Comparison of ENCODE assay signal across 8 mouse cellular contexts in genomic region chr2:32134039-32134438, GRCm38 (mm10). TPM values are rescaled to one million over a fixed set of nuclear protein-coding genes. Genes with fewer than 3 reads are reported as not detected.
A peak's percentile ranks its signal among the peaks of the same experiment; 100 is the strongest.
DNase-seq lines count a peak whose midpoint lies in the region; ATAC-seq lines count a peak whose summit lies in the region.

No protein-coding gene starts in this region.

- H3K27ac ChIP-seq in forebrain, embryonic 10.5 days = 0 out of 2 replicates have a peak overlapping the region, but pooled peaks have one; percentile 10
- H3K27ac ChIP-seq in forebrain, embryonic 13.5 days = no peak overlapping the region
- no peak overlapping the region for H3K27ac ChIP-seq in embryonic facial prominence, embryonic 11.5 days (replicated peaks; ENCODE audit: low read depth, low read length)

- no peaks in the 10 kb centered on the region for H3K9me3 ChIP-seq in forebrain, embryonic 10.5 days
- no peaks in the 10 kb centered on the region for H3K9me3 ChIP-seq in forebrain, embryonic 13.5 days (replicated peaks)
- no peaks in the 10 kb centered on the region for H3K9me3 ChIP-seq in embryonic facial prominence, embryonic 11.5 days (replicated peaks; ENCODE audit: control insufficient read depth, low read length)

- H3K4me3 ChIP-seq in forebrain, embryonic 10.5 days = no peak overlapping the region
- no peak overlapping the region for H3K4me3 ChIP-seq in forebrain, embryonic 13.5 days
- H3K4me3 ChIP-seq in embryonic facial prominence, embryonic 11.5 days (ENCODE audit: low read depth, low read length) = no peak overlapping the region

- peaks cover 9% of the 10 kb centered on the region; the same call in 1 of the 2 replicates for H3K27me3 ChIP-seq in forebrain, embryonic 10.5 days (ENCODE audit: poor library complexity, severe bottlenecking)
- no peaks in the 10 kb centered on the region for H3K27me3 ChIP-seq in forebrain, embryonic 13.5 days
- no peaks in the 10 kb centered on the region for H3K27me3 ChIP-seq in embryonic facial prominence, embryonic 11.5 days (ENCODE audit: control insufficient read depth, insufficient read depth, low read length)

- H3K4me1 ChIP-seq in forebrain, embryonic 10.5 days = peaks cover 39% of the 10 kb centered on the region
- peaks cover 6% of the 10 kb centered on the region; the same call in 1 of the 2 replicates for H3K4me1 ChIP-seq in forebrain, embryonic 13.5 days
- no peaks in the 10 kb centered on the region for H3K4me1 ChIP-seq in embryonic facial prominence, embryonic 11.5 days (ENCODE audit: control insufficient read depth, insufficient read depth, low read length)

- ATAC-seq in forebrain, embryonic 13.5 days = no peak
- no peak for ATAC-seq in embryonic facial prominence, embryonic 11.5 days (replicated peaks; ENCODE audit: insufficient number of reproducible peaks, low FRiP score, low TSS enrichment, low read depth)
- peak; percentile 43 for ATAC-seq in megakaryocyte progenitor cell, adult 5-6 weeks (replicated peaks; ENCODE audit: poor library complexity)

- DNase-seq in forebrain, embryonic 10.5 days (ENCODE audit: extremely low spot score, low spot score) = peak; percentile 81
- peak; percentile 81 to 88 for DNase-seq in adrenal gland, postnatal 36 days
- DNase-seq in embryonic facial prominence, embryonic 11.5 days (ENCODE audit: low spot score) = peak; percentile 92
- DNase-seq in heart, postnatal 4 days = peak; percentile 93
- DNase-seq in left cerebral cortex, adult 18-20 months (ENCODE audit: low spot score in 2 of 2) = peak; percentile 90 to 94
- peak; percentile 95 for DNase-seq in spleen, postnatal 10 days (ENCODE audit: low spot score in 2 of 2)

- H3K9ac ChIP-seq in forebrain, embryonic 13.5 days = no peak overlapping the region
- peak overlapping the region; percentile 25; the same call in 1 of the 2 replicates for H3K9ac ChIP-seq in embryonic facial prominence, embryonic 11.5 days (replicated peaks; ENCODE audit: low read length)

- H3K4me2 ChIP-seq in forebrain, embryonic 13.5 days = no peak overlapping the region
- H3K4me2 ChIP-seq in embryonic facial prominence, embryonic 11.5 days (ENCODE audit: low read depth, low read length) = no peak overlapping the region

- 9% methylated on average over 2 of the region's 2 CpGs for WGBS in forebrain, embryonic 10.5 days
- 1% methylated on average over 2 of the region's 2 CpGs for WGBS in forebrain, embryonic 13.5 days
- WGBS in embryonic facial prominence, embryonic 11.5 days = 6% methylated on average over 2 of the region's 2 CpGs

- H3K36me3 ChIP-seq in forebrain, embryonic 10.5 days (replicated peaks) = no peaks in the 10 kb centered on the region
- H3K36me3 ChIP-seq in forebrain, embryonic 13.5 days (ENCODE audit: poor library complexity, severe bottlenecking) = no peaks in the 10 kb centered on the region
- H3K36me3 ChIP-seq in embryonic facial prominence, embryonic 11.5 days (replicated peaks; ENCODE audit: control insufficient read depth, insufficient read depth, low read depth, low read length) = no peaks in the 10 kb centered on the region

RNA-seq across cellular contexts. Expression of gene Prrc2b, which starts 16.8 kb away (rescaled TPM):
- polyA plus RNA-seq in forebrain, embryonic 10.5 days (2016; fragmentation: Nextera tagmentation; extraction: Ambion mirVana) = 48.2 and 50.1 TPM in 2 replicates
- polyA plus RNA-seq in forebrain, embryonic 13.5 days (2015; fragmentation: Nextera tagmentation; extraction: Ambion mirVana) = 53.0 and 57.4 TPM in 2 replicates
- 100 to 1,000 TPM in 1 of 2 experiments, 10 to 100 TPM in 1; 99.3 to 119 TPM for total RNA-seq in adrenal gland, postnatal 36 days (2021)
- 46.2 and 48.6 TPM in 2 replicates for polyA plus RNA-seq in embryonic facial prominence, embryonic 11.5 days (2014; fragmentation: Nextera tagmentation; extraction: Ambion mirVana)
- 100 to 1,000 TPM; 138 to 145 TPM for total RNA-seq in heart, postnatal 4 days (2021)
- 100 to 1,000 TPM; 259 to 266 TPM for total RNA-seq in left cerebral cortex, adult 18-20 months (2021)
- total RNA-seq in megakaryocyte progenitor cell, adult 5-6 weeks (2015) = 37.5 and 37.8 TPM in 2 replicates
- total RNA-seq in megakaryocyte progenitor cell, adult 5-6 weeks (2017) = 16.6 and 18.2 TPM in 2 replicates

RNA-seq across cellular contexts. Expression of gene Plpp7, which starts 38.7 kb away (rescaled TPM):
- polyA plus RNA-seq in forebrain, embryonic 10.5 days (2016; fragmentation: Nextera tagmentation; extraction: Ambion mirVana) = 4.8 and 5.3 TPM in 2 replicates
- 10.3 and 11.9 TPM in 2 replicates for polyA plus RNA-seq in forebrain, embryonic 13.5 days (2015; fragmentation: Nextera tagmentation; extraction: Ambion mirVana)
- total RNA-seq in adrenal gland, postnatal 36 days (2021) = 1 to 10 TPM; 3.5 to 5.3 TPM
- polyA plus RNA-seq in embryonic facial prominence, embryonic 11.5 days (2014; fragmentation: Nextera tagmentation; extraction: Ambion mirVana) = 3.5 TPM in 2 replicates
- 10 to 100 TPM; 15.7 to 20.5 TPM for total RNA-seq in heart, postnatal 4 days (2021)
- total RNA-seq in left cerebral cortex, adult 18-20 months (2021) = 10 to 100 TPM; 27.1 to 32.4 TPM
- total RNA-seq in megakaryocyte progenitor cell, adult 5-6 weeks (2015) = 1.4 TPM in 2 replicates
- total RNA-seq in megakaryocyte progenitor cell, adult 5-6 weeks (2017) = 0.54 and 2.5 TPM in 2 replicates

RNA-seq across cellular contexts. Expression of gene Fam78a, which starts 49.4 kb away (rescaled TPM):
- polyA plus RNA-seq in forebrain, embryonic 10.5 days (2016; fragmentation: Nextera tagmentation; extraction: Ambion mirVana) = 1.3 and 1.5 TPM in 2 replicates
- polyA plus RNA-seq in forebrain, embryonic 13.5 days (2015; fragmentation: Nextera tagmentation; extraction: Ambion mirVana) = 0.36 and 0.73 TPM in 2 replicates
- 1 to 10 TPM in 1 of 2 experiments, under 1 TPM in 1; 0.89 to 4.2 TPM for total RNA-seq in adrenal gland, postnatal 36 days (2021)
- 1.8 and 1.9 TPM in 2 replicates for polyA plus RNA-seq in embryonic facial prominence, embryonic 11.5 days (2014; fragmentation: Nextera tagmentation; extraction: Ambion mirVana)
- total RNA-seq in heart, postnatal 4 days (2021) = 10 to 100 TPM; 40.9 to 42.5 TPM
- total RNA-seq in left cerebral cortex, adult 18-20 months (2021) = 1 to 10 TPM; 6.2 to 9.6 TPM
- 8.9 and 11.9 TPM in 2 replicates for total RNA-seq in megakaryocyte progenitor cell, adult 5-6 weeks (2015)
- total RNA-seq in megakaryocyte progenitor cell, adult 5-6 weeks (2017) = 7.5 and 10.8 TPM in 2 replicates
